Mouse (Mus musculus): ENCODE results near the gene Gm26602.
"Not testable (repeated sequence)": the region's sequence is repeated elsewhere in the genome, so short reads cannot be mapped to it uniquely, and the experiment has no call there.

Gm26602 gene

DNA sequence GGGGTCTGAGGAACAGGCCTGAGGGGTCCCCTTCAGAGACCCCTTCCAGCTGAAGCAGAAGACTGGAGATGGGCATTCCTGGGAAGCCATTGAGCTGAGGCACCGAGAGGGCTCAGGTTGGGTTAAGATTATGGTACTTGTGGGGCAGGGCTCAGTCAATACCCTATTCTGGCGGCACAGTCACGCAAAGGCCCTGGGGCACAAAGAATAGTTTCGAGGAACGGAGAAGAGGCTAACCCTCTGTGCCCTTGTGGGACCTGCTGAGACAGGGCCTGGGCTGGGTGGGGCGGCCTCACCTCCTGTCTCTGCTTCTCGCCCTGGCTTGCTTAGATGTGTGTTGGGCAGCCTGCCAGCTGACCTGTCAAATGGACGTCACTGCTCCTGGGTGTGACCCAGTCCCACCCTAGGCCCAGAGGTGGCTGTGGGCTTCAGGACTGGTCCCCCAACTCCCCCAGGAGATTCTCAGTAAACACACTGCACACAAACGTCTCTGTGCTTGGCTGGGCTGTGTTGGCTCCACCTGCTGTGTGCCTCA, 22.6 kb downstream of the Gm26602 start:
- DNase-seq (ENCODE audit: low read depth, low spot score): no peak

DNA sequence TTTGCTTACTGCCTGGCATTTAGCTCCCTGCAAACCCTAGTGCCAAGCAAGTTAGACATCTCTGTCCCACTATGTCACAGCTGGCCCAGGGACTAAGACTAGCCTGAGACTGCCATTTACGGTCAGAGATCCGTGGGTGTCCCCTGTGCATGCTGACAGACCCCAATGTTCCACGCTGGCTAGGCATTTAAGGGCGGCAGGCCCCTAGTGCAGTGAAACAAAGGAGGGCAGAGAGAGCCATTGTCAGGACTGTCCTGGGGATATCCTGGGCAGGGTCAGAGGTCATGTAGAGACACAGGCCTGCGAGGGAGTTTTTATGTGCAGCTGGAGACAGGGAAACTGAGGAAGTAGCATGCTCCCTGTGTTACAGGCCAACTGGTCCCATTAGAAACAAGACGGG, 23.2 kb downstream of the Gm26602 start:
- no peak for DNase-seq (ENCODE audit: low read depth, low spot score)

GRCm38 (mm10) chr10:79934272-79934721, 23.6 kb downstream of the Gm26602 start:
- DNase-seq (ENCODE audit: low read depth, low spot score): peak; percentile 97

- DNase-seq (ENCODE audit: low read depth, low spot score): no peak
Observed at GRCm38 (mm10) chr10:79934794-79935569, 24.3 kb downstream of the Gm26602 start.

GRCm38 (mm10) chr10:79936284-79936910, 25.7 kb downstream of the Gm26602 start:
- no peak for DNase-seq (ENCODE audit: low read depth, low spot score)

GRCm38 (mm10) chr10:79936911-79937441, 26.3 kb downstream of the Gm26602 start:
- DNase-seq (ENCODE audit: low read depth, low spot score): peak; percentile 75

DNA sequence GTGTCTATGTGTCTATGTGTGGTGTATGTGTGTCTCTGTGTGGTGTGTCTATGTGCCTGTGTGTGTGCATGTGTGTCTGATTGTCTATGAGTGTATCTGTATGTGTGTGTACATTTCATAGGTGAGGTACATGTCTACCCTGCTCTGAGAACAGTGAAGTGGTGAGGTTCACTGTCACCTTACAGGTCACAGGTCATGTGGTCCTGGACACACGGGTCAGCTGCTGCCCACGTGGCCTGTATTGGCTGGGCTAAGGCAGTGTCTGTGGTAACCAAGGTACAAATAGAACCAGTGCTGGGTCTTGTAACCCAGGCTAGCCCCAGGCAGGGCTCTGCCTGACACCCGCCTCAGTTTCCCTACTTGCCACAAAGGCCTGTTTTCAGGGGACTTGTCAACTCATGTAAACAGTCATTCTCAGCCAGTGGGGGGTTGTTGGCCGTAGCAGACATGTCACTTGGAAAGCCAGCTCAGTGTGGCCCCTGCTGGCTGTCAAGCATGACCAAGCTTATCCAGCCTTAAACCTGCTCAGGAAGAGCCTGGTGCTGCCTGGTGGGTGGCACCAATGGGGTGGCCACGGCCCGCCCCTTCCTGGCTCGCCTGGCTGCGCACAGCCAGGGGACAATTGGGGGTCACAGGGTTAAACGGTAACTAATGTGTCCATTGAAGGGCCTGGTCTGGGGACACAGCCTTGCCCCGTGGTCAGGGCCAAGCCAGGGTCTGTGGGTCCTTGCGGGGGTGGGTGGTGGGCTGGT, 27.3 kb downstream of the Gm26602 start:
- no peak for DNase-seq (ENCODE audit: low read depth, low spot score)

- DNase-seq (ENCODE audit: low read depth, low spot score): no peak
Observed at GRCm38 (mm10) chr10:79940749-79941148, 30.1 kb downstream of the Gm26602 start.

GRCm38 (mm10) chr10:79942988-79943387, 32.3 kb downstream of the Gm26602 start:
- DNase-seq (ENCODE audit: low read depth, low spot score): no peak

GRCm38 (mm10) chr10:79943471-79943901, 32.8 kb downstream of the Gm26602 start:
- DNase-seq (ENCODE audit: low read depth, low spot score): no peak

GRCm38 (mm10) chr10:79945507-79946234, 35.0 kb downstream of the Gm26602 start:
- no peak for DNase-seq (ENCODE audit: low read depth, low spot score)

- no peak for DNase-seq (ENCODE audit: low read depth, low spot score)
Observed at GRCm38 (mm10) chr10:79946752-79947322, 36.2 kb downstream of the Gm26602 start.

GRCm38 (mm10) chr10:79947502-79947901, 36.8 kb downstream of the Gm26602 start:
- no peak for DNase-seq (ENCODE audit: low read depth, low spot score)

- DNase-seq (ENCODE audit: low read depth, low spot score): no peak
Observed at GRCm38 (mm10) chr10:79949873-79950272, 39.2 kb downstream of the Gm26602 start.

DNA sequence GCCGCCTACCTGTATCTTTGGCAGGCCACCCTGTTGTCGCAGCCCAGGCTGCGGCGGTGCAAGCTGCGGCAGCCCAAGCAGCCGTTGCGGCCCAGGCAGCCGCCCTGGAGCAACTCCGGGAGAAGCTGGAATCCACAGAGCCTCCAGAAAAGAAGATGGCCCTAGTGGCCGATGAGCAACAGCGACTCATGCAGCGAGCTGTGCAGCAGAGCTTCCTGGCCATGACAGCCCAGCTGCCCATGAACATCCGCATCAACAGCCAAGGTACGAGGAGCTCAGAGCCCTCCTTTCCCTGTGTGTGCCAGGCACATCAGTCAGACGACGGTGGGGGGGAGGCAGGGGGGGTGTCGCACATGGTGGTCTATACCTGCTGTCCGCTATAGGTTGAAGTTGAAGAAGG, 40.0 kb downstream of the Gm26602 start:
- no peak for DNase-seq (ENCODE audit: low read depth, low spot score)

DNA sequence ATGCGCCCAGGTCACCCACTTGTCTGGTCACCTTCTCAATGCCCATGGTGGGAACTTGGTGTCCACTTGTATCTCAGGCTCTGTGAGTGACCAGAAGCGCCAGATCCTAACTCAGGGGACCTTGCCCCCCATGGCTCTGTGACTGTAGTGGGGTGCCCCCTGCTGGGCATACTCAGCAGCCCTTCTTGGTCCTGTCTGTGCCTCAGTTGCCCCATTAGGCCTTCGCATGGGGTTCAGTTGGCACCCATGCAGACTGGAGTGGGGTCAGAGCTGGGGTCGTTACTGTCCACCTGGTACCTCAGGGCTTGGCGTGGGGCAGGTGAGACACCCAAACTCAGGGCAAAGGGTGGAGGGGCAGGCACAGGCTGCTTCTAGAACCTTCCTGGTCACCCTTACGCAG, 43.3 kb downstream of the Gm26602 start:
- no peak for DNase-seq (ENCODE audit: low read depth, low spot score)

DNA sequence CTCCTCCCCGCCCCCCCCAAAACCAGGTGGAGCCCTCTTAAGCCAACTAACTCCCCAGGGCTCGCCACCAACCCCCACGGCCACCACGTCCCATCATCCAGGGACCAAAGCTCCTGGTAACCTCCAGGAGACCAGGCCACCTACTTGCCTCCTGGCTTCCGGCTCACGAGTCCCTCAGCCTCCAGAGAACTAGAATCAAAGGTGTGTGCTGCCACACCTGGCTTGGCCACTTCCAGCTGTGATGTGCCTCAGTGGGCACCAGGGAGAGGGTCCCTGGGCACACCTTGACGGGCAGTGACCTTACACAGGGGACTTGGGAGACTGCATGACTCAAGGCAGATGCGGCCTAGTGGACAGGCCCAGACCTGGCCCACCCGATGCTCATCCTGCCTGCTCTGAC, 45.0 kb downstream of the Gm26602 start:
- no peak for DNase-seq (ENCODE audit: low read depth, low spot score)

DNA sequence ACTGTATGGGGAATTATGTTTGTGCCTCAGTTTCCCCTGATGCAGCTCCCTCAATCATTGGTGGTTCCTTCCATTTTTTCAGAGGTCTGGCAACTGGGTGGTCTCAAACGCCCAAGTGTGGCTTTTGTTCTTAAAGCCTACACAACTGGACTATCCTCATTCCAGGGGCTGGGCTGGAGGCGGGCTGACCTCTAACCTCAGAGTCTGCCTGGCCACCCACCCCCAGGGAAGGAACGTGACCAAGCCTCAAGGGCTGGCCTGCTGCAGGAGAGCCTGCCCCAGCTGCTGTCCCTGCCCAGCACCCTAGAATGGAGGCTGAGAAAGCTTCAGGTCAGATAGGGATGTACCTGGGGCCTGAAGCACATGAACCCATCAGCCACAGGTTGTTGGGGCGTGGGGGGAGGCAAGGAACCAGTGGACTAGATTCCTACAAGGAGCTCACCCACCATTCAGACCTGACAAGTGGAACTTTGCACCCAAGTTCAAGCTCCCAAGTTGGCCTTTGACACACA, 46.0 kb downstream of the Gm26602 start:
- no peak for DNase-seq (ENCODE audit: low read depth, low spot score)

DNA sequence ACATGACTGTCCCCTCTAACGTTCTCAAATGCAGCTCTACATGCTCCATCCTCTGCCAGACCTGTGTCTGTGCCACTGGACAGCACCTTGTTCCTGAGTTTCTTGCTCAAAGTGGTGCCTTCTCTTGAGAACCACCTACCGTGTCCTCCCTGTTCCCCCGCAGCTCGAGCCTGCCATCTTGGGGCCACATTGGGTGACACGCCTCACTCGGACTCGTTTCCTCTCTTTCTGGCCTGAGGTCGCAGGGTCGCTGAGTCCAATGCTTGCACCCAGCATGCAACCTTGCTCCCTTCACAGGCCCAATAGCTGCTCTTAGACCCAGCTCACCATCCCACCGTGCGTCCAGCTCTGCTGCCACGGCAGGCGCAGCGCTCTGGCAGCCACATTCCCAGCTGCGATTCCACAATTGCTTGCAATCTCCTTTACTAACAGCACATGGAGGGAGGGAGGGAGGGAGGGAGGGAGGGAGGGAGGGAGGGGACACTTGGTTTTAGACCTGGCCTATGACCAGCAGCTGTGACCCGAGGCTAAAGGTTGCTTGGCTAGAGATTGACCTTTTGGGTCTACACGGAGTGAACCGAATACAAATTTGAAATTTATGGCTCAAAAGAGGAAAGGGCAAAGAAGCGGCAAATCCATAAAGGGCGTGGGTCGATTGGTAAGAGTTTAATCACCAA, 47.6 kb downstream of the Gm26602 start:
- peak; percentile 67 for DNase-seq (ENCODE audit: low read depth, low spot score)

DNA sequence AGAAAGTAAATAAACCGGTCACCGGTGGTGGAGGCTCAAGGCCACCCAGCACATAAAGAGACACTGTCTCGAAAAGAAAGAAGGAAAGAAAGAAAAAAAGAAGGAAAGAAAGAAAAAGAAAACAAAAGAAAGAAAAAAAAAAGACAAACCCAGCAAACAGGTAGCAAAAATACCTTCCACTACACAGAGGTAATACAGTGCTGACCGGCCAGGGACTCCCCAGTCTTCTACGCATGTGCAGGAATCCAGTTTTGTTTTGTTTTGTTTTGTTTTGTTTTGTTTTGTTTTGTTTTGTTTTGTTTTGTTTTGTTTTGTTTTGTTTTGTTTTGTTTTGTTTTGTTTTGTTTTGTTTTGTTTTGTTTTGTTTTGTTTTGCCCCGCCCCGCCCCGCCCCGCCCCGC, 48.8 kb downstream of the Gm26602 start:
- DNase-seq (ENCODE audit: low read depth, low spot score): not testable (repeated sequence)
